Mouse (Mus musculus): ENCODE data around the gene Abcb8.

DNA sequence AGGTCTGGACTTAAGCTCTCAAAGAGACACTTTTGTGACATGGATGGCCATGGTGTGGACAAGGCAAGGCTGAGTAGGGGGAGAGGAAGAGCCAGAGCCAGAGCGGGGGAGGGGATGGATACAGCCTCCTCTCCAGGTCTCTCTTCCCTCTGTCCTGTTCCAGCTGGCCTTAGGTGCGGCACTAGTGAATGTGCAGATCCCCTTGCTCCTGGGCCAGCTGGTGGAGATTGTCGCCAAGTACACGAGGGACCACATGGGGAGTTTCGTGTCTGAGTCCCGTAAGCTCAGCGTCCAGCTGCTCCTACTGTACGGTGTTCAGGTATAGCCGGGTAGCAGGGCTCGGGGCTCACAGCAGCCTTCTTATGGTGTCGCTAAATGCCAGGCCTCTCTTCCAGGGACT lies 6.9 kb downstream of the Abcb8 start:
- TF ChIP-seq ZC3H11A (IDR thresholded peaks at IDR 0.05; ENCODE audit: borderline replicate concordance, low read depth, low read length): no peak
- TF ChIP-seq MAFK (IDR thresholded peaks at IDR 0.05; ENCODE audit: insufficient read depth, low read depth, low read length): no peak

Data from ES-E14 (cell line).